Mouse (Mus musculus) left cerebral cortex, adult 6 months (tissue): ENCODE data around the gene Olfr459. TPM values are rescaled to one million over a fixed set of nuclear protein-coding genes. Genes with fewer than 3 reads are reported as not detected.

Source experiments
- long read RNA-seq, 2 experiments: library from polyadenylated mRNA; unstranded; transcript quantifications; one replicate each; pipeline ENCODE4 v2.0.0; 2019 to 2020
- polyA plus RNA-seq: library from polyadenylated mRNA; unstranded; fragments of <200 nt; fragmentation: Nextera tagmentation; gene quantifications from 2 replicates; pipeline ENCODE4 v1.2.3, GENCODE M21; 2021

The Olfr459 gene
- not detected in 2 replicates for polyA plus RNA-seq
- long read RNA-seq, experiment 1 = 0 reads
- long read RNA-seq, experiment 2 = 0 reads

DNA sequence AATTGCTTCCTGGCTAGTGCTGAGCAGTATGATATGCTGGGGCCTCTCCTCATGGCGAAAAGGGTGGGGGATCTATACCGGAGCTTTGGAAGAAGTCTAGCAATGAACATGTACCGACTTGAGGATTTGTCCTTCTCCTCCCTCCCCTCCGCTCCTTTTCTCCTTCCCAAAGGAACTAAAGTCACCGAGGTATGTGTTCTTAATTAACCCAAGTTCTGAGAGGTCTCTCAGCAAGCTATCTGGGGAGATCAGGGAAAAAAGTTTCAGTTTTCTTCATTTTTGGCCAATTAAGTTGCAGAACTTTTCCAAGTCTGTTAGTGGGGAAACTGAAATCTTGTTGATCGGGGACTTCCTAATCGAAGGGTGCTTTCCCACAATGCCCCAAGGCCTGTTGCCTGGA, at the start of gene Olfr459:
TSS of gene Olfr459 (minus strand) at position 101 of the 400 bp plus-strand sequence.

Other genes with a start within 250 kb of the Olfr459 start
- 57.2 and 65.4 TPM in 2 replicates for gene Ephb6, start 169.7 kb downstream of the Olfr459 start, polyA plus RNA-seq
- gene Trpv6, start 138.8 kb downstream of the Olfr459 start, polyA plus RNA-seq = 0.61 and 0.71 TPM in 2 replicates
- gene Trpv5, start 94.4 kb downstream of the Olfr459 start, polyA plus RNA-seq = not detected in 2 replicates
- gene Llcfc1, start 90.7 kb downstream of the Olfr459 start, polyA plus RNA-seq = not detected in 2 replicates
- gene Kel, start 70.8 kb downstream of the Olfr459 start, polyA plus RNA-seq = not detected in 2 replicates
- not detected in 2 replicates for gene Pip, start 72.4 kb upstream of the Olfr459 start, polyA plus RNA-seq
- not detected in 2 replicates for gene Sval2, start 77.8 kb upstream of the Olfr459 start, polyA plus RNA-seq
- gene Sval1, start 176.5 kb upstream of the Olfr459 start, polyA plus RNA-seq = not detected in 2 replicates
- not detected in 2 replicates for gene Sval3, start 193.0 kb upstream of the Olfr459 start, polyA plus RNA-seq